Mouse (Mus musculus) MEL (cell line): ENCODE data around the gene Proser2.

ENCODE experiments used
- CTCF ChIP-seq, 3 experiments: IDR thresholded peaks in 2 of 3; conservative IDR thresholded peaks in 1 of 3; 2 replicates each; pipeline ENCODE4 v1.5.1; 2011 to 2012; ENCODE audit warnings: low read length in 3 of 3, low read depth in 2 of 3, mild to moderate bottlenecking in 2 of 3, improper control_type of control experiment in 1 of 3, inconsistent platforms in 1 of 3, mixed read lengths in 1 of 3, moderate library complexity in 1 of 3; ENCODE audit not compliant: control insufficient read depth in 1 of 3, insufficient read depth in 1 of 3, poor library complexity in 1 of 3, severe bottlenecking in 1 of 3
- EP300 ChIP-seq, 2 experiments: IDR thresholded peaks; 2 replicates each; pipeline ENCODE4 v1.6.1; 2011; ENCODE audit warnings: improper control_type of control experiment in 2 of 2, low read length in 2 of 2, low read depth in 1 of 2, mild to moderate bottlenecking in 1 of 2
- HCFC1 ChIP-seq: IDR thresholded peaks from 2 replicates; pipeline ENCODE4 v1.6.1; 2012; ENCODE audit warnings: low read depth, mild to moderate bottlenecking, inconsistent platforms, low read length, improper control_type of control experiment, moderate library complexity
- JUND ChIP-seq: IDR thresholded peaks from 2 replicates; pipeline ENCODE4 v1.6.1; 2011; ENCODE audit warnings: low read depth, mild to moderate bottlenecking, improper control_type of control experiment, low read length
- MXI1 ChIP-seq: IDR thresholded peaks from 2 replicates; pipeline ENCODE4 v1.6.1; 2011; ENCODE audit warnings: mild to moderate bottlenecking, low read depth, low read length, improper control_type of control experiment
- POLR2A ChIP-seq, 2 experiments: IDR thresholded peaks; 2 replicates each; pipeline ENCODE4 v1.6.1; 2011 to 2012; ENCODE audit warnings: low read length in 2 of 2, mild to moderate bottlenecking in 2 of 2, control low read depth in 1 of 2, improper control_type of control experiment in 1 of 2, low read depth in 1 of 2, moderate library complexity in 1 of 2; ENCODE audit not compliant: control insufficient read depth in 1 of 2, insufficient read depth in 1 of 2, poor library complexity in 1 of 2
- SIN3A ChIP-seq: IDR thresholded peaks from 2 replicates; pipeline ENCODE4 v1.6.1; 2012; ENCODE audit warnings: low read length, improper control_type of control experiment, inconsistent platforms

- TF ChIP-seq HCFC1 (no peak), POLR2A (IDR thresholded peaks at IDR 0.05; ENCODE audit: control insufficient read depth in 1 of 2, insufficient read depth in 1 of 2, low read depth in 1 of 2, low read length in 2 of 2, poor library complexity in 1 of 2) (no peak), SIN3A (no peak), EP300 (IDR thresholded peaks at IDR 0.05; ENCODE audit: low read depth in 1 of 2, low read length in 2 of 2) (no peak), MXI1 (no peak), CTCF (IDR thresholded peaks at IDR 0.05 in 2 of 3, conservative IDR thresholded peaks at IDR 0.05 in 1 of 3; ENCODE audit: control insufficient read depth in 1 of 3, insufficient read depth in 1 of 3, low read depth in 2 of 3, low read length in 3 of 3, poor library complexity in 1 of 3, severe bottlenecking in 1 of 3) (no peak), JUND (no peak)
These were observed 81.0 kb downstream of the Proser2 start for GRCm38 (mm10) chr2:6049018-6049417.
